Mouse (Mus musculus): ENCODE data around the gene Aox3. TPM values are rescaled to one million over a fixed set of nuclear protein-coding genes. Genes with fewer than 3 reads are reported as not detected.

Aox3 gene
- polyA plus RNA-seq, 1 experiment from 2014 or later: 1.4 TPM

DNA sequence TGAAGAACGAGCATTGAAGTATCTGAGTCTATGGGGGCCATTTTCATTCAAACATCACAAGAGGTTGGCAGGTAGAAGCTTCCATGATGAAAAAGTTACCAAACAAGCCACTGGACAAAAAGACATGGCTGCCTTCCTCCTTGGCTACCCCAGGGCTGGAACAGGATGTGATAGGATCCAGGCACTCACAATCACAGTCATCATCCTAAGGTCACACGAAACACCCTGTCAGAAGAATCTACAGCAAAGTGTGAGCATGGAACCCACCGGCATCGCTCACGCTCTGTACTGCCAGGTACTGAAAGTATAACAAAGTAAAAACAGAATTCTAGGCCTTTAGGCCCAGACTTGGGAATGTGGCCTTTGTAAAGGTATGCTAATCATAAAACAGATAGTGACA lies 2.7 kb upstream of the Aox3 start:
- Histone ChIP-seq H3K4me3 (no peak overlapping the region), H3K9me3 (no peaks in the 10 kb centered on the region), H3K27me3 (no peaks in the 10 kb centered on the region), H3K9ac (no peak overlapping the region), H3K4me1 (peaks cover 3% of the 10 kb centered on the region), H3K36me3 (no peaks in the 10 kb centered on the region), H3K27ac (no peak overlapping the region), H3K4me2 (no peak overlapping the region)
- no peak for ATAC-seq (ENCODE audit: borderline replicate concordance, extremely low read depth, low FRiP score, low TSS enrichment)
- 85% methylated on average over 5 of the region's 5 CpGs for WGBS

- H3K9ac ChIP-seq: no peak overlapping the region
- no peaks in the 10 kb centered on the region for H3K36me3 ChIP-seq
- no peak overlapping the region for H3K4me3 ChIP-seq
- peaks cover 3% of the 10 kb centered on the region for H3K4me1 ChIP-seq
- no peaks in the 10 kb centered on the region for H3K9me3 ChIP-seq
- WGBS: 81% methylated on average over 4 of the region's 4 CpGs
- no peak for ATAC-seq (ENCODE audit: borderline replicate concordance, extremely low read depth, low FRiP score, low TSS enrichment)
- H3K4me2 ChIP-seq: no peak overlapping the region
- H3K27ac ChIP-seq: no peak overlapping the region
- H3K27me3 ChIP-seq: no peaks in the 10 kb centered on the region
Observed at GRCm38 (mm10) chr1:58111315-58111714, 1.6 kb upstream of the Aox3 start.

DNA sequence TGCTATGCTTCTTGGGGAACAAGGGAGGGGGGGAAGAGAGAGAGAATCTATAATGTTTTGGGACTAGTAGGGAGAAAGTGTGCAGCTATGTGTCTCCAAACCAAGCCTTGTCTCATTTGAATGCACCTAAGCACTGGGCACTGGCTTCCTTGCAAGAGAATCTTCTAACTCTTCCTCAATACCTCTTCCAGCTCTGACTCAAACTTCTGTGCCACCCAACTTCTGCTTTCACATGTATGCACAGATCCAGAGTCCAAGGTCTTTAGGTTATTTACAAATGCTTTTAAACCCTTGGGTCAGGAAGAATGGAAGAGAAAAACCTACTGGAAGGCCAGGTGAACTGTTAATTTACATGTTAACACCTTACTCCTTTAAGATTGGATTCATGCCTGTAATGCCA lies 511 bp downstream of the Aox3 start:
- no peaks in the 10 kb centered on the region for H3K27me3 ChIP-seq
- H3K36me3 ChIP-seq: no peaks in the 10 kb centered on the region
- H3K4me3 ChIP-seq: no peak overlapping the region
- H3K27ac ChIP-seq: no peak overlapping the region
- H3K4me2 ChIP-seq: no peak overlapping the region
- peaks cover 3% of the 10 kb centered on the region for H3K4me1 ChIP-seq
- no peak for ATAC-seq (ENCODE audit: borderline replicate concordance, extremely low read depth, low FRiP score, low TSS enrichment)
- H3K9ac ChIP-seq: no peak overlapping the region
- no peaks in the 10 kb centered on the region for H3K9me3 ChIP-seq

- WGBS: 41% methylated on average over 6 of the region's 6 CpGs
- H3K4me3 ChIP-seq: no peak overlapping the region
Observed at GRCm38 (mm10) chr1:58114021-58114560, 1.2 kb downstream of the Aox3 start.

DNA sequence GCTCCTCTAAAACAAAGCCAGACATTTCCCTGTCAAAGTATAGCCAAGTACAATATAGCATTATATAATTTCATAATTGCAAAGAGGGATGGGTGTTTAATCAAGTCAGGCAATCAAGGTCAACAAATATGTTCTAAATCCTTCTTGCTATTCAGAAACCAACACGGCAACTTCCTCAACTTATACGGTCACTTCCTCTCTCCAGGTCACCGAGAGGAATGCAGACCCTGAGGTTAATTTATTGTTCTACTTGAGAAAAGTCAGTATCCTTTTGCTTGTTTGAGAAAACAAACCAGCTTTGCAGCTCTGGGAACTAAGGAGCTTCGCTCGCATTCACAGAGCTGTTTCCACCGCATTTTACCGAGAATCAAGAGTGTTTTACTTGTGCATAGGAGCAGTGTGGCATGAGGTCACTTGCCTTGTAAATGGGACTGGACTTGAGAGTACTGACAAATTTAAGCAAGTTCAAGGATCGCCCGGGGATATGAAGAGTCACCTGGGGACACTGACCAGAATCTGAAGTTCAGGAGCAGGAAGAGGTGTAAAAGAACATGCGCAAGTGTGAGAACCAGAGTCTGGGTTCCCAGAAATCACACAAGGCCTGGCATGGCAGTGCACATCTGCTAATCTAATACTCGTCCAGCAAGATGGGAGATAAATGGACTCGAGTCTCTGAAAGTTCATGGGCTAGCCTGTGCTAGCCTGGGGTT lies 1.9 kb downstream of the Aox3 start:
- no peak overlapping the region for H3K4me3 ChIP-seq
- no peaks in the 10 kb centered on the region for H3K36me3 ChIP-seq
- H3K9me3 ChIP-seq: no peaks in the 10 kb centered on the region
- no peak overlapping the region for H3K4me2 ChIP-seq
- 56% methylated on average over 12 of the region's 12 CpGs for WGBS
- no peak overlapping the region for H3K27ac ChIP-seq
- no peaks in the 10 kb centered on the region for H3K27me3 ChIP-seq
- peaks cover 3% of the 10 kb centered on the region for H3K4me1 ChIP-seq
- no peak overlapping the region for H3K9ac ChIP-seq
- no peak for ATAC-seq (ENCODE audit: borderline replicate concordance, extremely low read depth, low FRiP score, low TSS enrichment)

More at GRCm38 (mm10) chr1:58114021-58114560, 1.2 kb downstream of the Aox3 start:
- peaks cover 3% of the 10 kb centered on the region for H3K4me1 ChIP-seq
- H3K4me2 ChIP-seq: no peak overlapping the region
- H3K27ac ChIP-seq: peak overlapping the region; percentile 19; the same call in 1 of the 2 replicates
- no peaks in the 10 kb centered on the region for H3K36me3 ChIP-seq
- 0 out of 2 replicates have a peak, but pooled peaks have one; percentile 39 for ATAC-seq (ENCODE audit: borderline replicate concordance, extremely low read depth, low FRiP score, low TSS enrichment)
- no peaks in the 10 kb centered on the region for H3K9me3 ChIP-seq
- no peaks in the 10 kb centered on the region for H3K27me3 ChIP-seq
- H3K9ac ChIP-seq: no peak overlapping the region

DNA sequence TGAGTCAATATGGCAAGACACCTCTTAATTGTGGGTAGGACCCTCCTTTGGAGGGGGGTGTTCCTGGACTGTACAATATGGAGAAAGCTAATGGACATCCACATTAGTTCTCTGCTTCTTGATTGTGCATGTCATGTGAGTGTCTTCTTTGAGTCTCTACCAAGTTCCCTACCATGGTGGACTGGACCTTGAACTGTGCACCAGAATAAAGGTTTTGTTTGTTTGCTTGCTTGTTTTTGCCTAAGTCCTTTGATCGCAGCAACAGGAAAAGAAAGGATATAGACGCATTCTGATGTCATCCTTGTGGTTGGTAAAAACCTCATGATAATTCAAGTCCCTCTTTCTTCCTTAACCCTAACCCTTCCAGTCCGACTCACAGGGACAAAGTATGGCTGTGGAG lies 5.3 kb downstream of the Aox3 start:
- Histone ChIP-seq H3K27ac (no peak overlapping the region), H3K27me3 (no peaks in the 10 kb centered on the region), H3K4me3 (no peak overlapping the region), H3K9me3 (no peaks in the 10 kb centered on the region), H3K4me2 (no peak overlapping the region), H3K9ac (no peak overlapping the region), H3K4me1 (peaks cover 3% of the 10 kb centered on the region), H3K36me3 (no peaks in the 10 kb centered on the region)
- WGBS: 85% methylated on average over 3 of the region's 3 CpGs
- ATAC-seq (ENCODE audit: borderline replicate concordance, extremely low read depth, low FRiP score, low TSS enrichment): no peak

DNA sequence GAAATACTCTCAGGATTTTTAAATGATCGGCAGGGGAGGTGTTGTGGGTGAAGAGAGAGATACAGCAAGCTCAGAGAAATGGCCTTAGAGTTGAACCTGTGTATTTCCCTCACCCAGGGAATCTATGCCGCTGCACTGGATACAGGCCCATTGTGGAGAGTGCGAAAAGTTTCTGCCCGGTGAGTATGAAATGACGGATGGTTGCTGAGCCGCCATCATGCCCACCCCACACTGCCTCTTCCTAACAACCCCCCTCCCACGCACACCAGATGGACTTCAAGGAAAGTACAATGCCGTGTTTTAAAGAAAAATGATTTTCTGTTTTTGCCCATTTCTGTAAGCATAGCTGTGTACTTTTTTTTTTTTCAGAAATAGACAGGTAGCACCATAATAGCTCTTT lies 12.0 kb downstream of the Aox3 start:
- Histone ChIP-seq H3K9me3 (no peaks in the 10 kb centered on the region), H3K9ac (no peak overlapping the region), H3K4me2 (no peak overlapping the region), H3K27ac (no peak overlapping the region), H3K36me3 (no peaks in the 10 kb centered on the region), H3K4me1 (no peaks in the 10 kb centered on the region), H3K4me3 (no peak overlapping the region), H3K27me3 (no peaks in the 10 kb centered on the region)
- WGBS: 75% methylated on average over 8 of the region's 8 CpGs
- no peak for ATAC-seq (ENCODE audit: borderline replicate concordance, extremely low read depth, low FRiP score, low TSS enrichment)

GRCm38 (mm10) chr1:58137891-58138290 lies 25.0 kb downstream of the Aox3 start:
- Histone ChIP-seq H3K9me3 (no peaks in the 10 kb centered on the region), H3K27ac (no peak overlapping the region), H3K36me3 (no peaks in the 10 kb centered on the region), H3K27me3 (no peaks in the 10 kb centered on the region), H3K4me2 (no peak overlapping the region), H3K4me3 (no peak overlapping the region), H3K9ac (no peak overlapping the region), H3K4me1 (no peaks in the 10 kb centered on the region)
- no peak for ATAC-seq (ENCODE audit: borderline replicate concordance, extremely low read depth, low FRiP score, low TSS enrichment)

DNA sequence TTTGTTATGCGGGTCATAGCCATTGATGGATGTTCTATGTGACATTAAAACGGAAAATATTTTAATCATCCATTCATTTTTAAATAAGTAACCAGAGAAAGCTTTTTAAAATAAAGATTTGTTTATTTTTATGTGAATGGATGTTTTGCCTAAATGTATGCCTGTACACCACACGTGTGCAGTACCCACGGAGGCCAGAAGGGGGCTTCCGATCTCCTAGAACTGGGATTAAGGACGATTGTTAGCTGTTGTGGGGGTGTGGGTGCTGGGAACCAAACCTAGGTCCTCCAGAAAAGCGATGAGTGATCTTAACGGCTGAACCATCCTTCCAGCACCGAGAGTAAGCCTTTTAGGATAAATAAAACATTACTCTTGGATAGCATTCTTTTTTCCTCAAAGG lies 26.1 kb downstream of the Aox3 start:
- Histone ChIP-seq H3K27ac (no peak overlapping the region), H3K4me3 (no peak overlapping the region), H3K36me3 (no peaks in the 10 kb centered on the region), H3K27me3 (no peaks in the 10 kb centered on the region), H3K9ac (no peak overlapping the region), H3K4me1 (no peaks in the 10 kb centered on the region), H3K4me2 (no peak overlapping the region), H3K9me3 (no peaks in the 10 kb centered on the region)
- ATAC-seq (ENCODE audit: borderline replicate concordance, extremely low read depth, low FRiP score, low TSS enrichment): no peak
- WGBS: 86% methylated on average over 9 of the region's 9 CpGs

- Histone ChIP-seq H3K4me1 (peaks cover 6% of the 10 kb centered on the region; the same call in 1 of the 2 replicates), H3K27ac (no peak overlapping the region), H3K4me2 (no peak overlapping the region), H3K27me3 (no peaks in the 10 kb centered on the region), H3K9ac (no peak overlapping the region), H3K4me3 (no peak overlapping the region), H3K9me3 (no peaks in the 10 kb centered on the region), H3K36me3 (no peaks in the 10 kb centered on the region)
- no peak for ATAC-seq (ENCODE audit: borderline replicate concordance, extremely low read depth, low FRiP score, low TSS enrichment)
- WGBS: 82% methylated on average over 5 of the region's 5 CpGs
Observed at GRCm38 (mm10) chr1:58140607-58141006, 27.7 kb downstream of the Aox3 start.

GRCm38 (mm10) chr1:58144384-58145069 lies 31.6 kb downstream of the Aox3 start:
- ATAC-seq (ENCODE audit: borderline replicate concordance, extremely low read depth, low FRiP score, low TSS enrichment): no peak
- 17% methylated on average over 10 of the region's 10 CpGs for WGBS

GRCm38 (mm10) chr1:58146026-58146425 lies 33.1 kb downstream of the Aox3 start:
- Histone ChIP-seq H3K9ac (no peak overlapping the region), H3K4me2 (no peak overlapping the region), H3K27me3 (no peaks in the 10 kb centered on the region; the same call in 1 of the 2 replicates), H3K9me3 (no peaks in the 10 kb centered on the region), H3K36me3 (no peaks in the 10 kb centered on the region), H3K4me1 (peaks cover 6% of the 10 kb centered on the region; the same call in 1 of the 2 replicates), H3K27ac (no peak overlapping the region), H3K4me3 (no peak overlapping the region)
- no peak for ATAC-seq (ENCODE audit: borderline replicate concordance, extremely low read depth, low FRiP score, low TSS enrichment)
- WGBS: 78% methylated on average over 10 of the region's 10 CpGs

More at GRCm38 (mm10) chr1:58144384-58145069, 31.6 kb downstream of the Aox3 start:
- H3K4me1 ChIP-seq: peaks cover 6% of the 10 kb centered on the region; the same call in 1 of the 2 replicates
- H3K36me3 ChIP-seq: no peaks in the 10 kb centered on the region
- no peaks in the 10 kb centered on the region; the same call in 1 of the 2 replicates for H3K27me3 ChIP-seq
- H3K9ac ChIP-seq: no peak overlapping the region
- H3K4me2 ChIP-seq: no peak overlapping the region
- H3K4me3 ChIP-seq: no peak overlapping the region
- H3K27ac ChIP-seq: no peak overlapping the region
- no peaks in the 10 kb centered on the region for H3K9me3 ChIP-seq
